Mouse (Mus musculus) MEL (cell line): ENCODE measurements around the gene Uso1. TPM values are rescaled to one million over a fixed set of nuclear protein-coding genes. Genes with fewer than 3 reads are reported as not detected.

Experiments used
- DNase-seq: peaks from one replicate; pipeline ENCODE4 v3.0.0; 2011; ENCODE audit warnings: low read depth, low spot score
- H3K27ac ChIP-seq: 2 replicates; pipeline ENCODE4 v1.5.1; 2012; ENCODE audit warnings: low read depth, mild to moderate bottlenecking, control low read depth, low read length, moderate library complexity; ENCODE audit not compliant: control insufficient read depth
- H3K27me3 ChIP-seq, 2 experiments: fragments of 150-350 bp in 1 of 2; sonication (generic) in 1 of 2; 2 replicates each; pipeline ENCODE4 v1.6.1; 2012; ENCODE audit warnings: low read length in 2 of 2, mild to moderate bottlenecking in 2 of 2, improper control_type of control experiment in 1 of 2, moderate library complexity in 1 of 2; ENCODE audit not compliant: insufficient read depth in 2 of 2, control insufficient read depth in 1 of 2
- H3K36me3 ChIP-seq, 2 experiments: 2 replicates each; pipeline ENCODE4 v1.6.1; 2012 to 2014; ENCODE audit warnings: low read length in 2 of 2, improper control_type of control experiment in 1 of 2, inconsistent platforms in 1 of 2, mild to moderate bottlenecking in 1 of 2; ENCODE audit not compliant: insufficient read depth in 2 of 2, control insufficient read depth in 1 of 2
- H3K4me1 ChIP-seq, 2 experiments: fragments of 150-350 bp in 1 of 2; sonication (generic) in 1 of 2; 2 replicates each; pipeline ENCODE4 v1.6.1; 2012; ENCODE audit warnings: low read length in 2 of 2, improper control_type of control experiment in 1 of 2, mild to moderate bottlenecking in 1 of 2; ENCODE audit not compliant: insufficient read depth in 2 of 2, control insufficient read depth in 1 of 2
- H3K4me3 ChIP-seq, 2 experiments: fragments of 150-350 bp in 1 of 2; sonication (generic) in 1 of 2; 2 replicates each; pipeline ENCODE4 v1.5.1; 2012; ENCODE audit warnings: low read depth in 2 of 2, low read length in 2 of 2, mild to moderate bottlenecking in 2 of 2, moderate library complexity in 2 of 2, control low read depth in 1 of 2, improper control_type of control experiment in 1 of 2; ENCODE audit not compliant: control insufficient read depth in 1 of 2, insufficient read depth in 1 of 2
- H3K79me2 ChIP-seq: 2 replicates; pipeline ENCODE4 v1.6.1; 2012; ENCODE audit warnings: mild to moderate bottlenecking, low read length, moderate library complexity; ENCODE audit not compliant: control insufficient read depth, poor library complexity, insufficient read depth
- H3K9ac ChIP-seq: 2 replicates; pipeline ENCODE4 v1.6.1; 2012; ENCODE audit warnings: low read depth, mild to moderate bottlenecking, control low read depth, low read length, moderate library complexity; ENCODE audit not compliant: control insufficient read depth, poor library complexity, severe bottlenecking
- H3K9me3 ChIP-seq: fragments of 150-350 bp; sonication (generic); replicated peaks from 2 replicates; pipeline ENCODE4 v1.6.1; 2012; ENCODE audit warnings: mild to moderate bottlenecking, low read length, improper control_type of control experiment, moderate library complexity; ENCODE audit not compliant: insufficient read depth
- ELF1 ChIP-seq: IDR thresholded peaks from 2 replicates; pipeline ENCODE4 v1.6.1; 2014; ENCODE audit warnings: low read depth, mild to moderate bottlenecking, inconsistent platforms, low read length, improper control_type of control experiment, moderate library complexity
- HCFC1 ChIP-seq: IDR thresholded peaks from 2 replicates; pipeline ENCODE4 v1.6.1; 2012; ENCODE audit warnings: low read depth, mild to moderate bottlenecking, inconsistent platforms, low read length, improper control_type of control experiment, moderate library complexity
- JUND ChIP-seq: IDR thresholded peaks from 2 replicates; pipeline ENCODE4 v1.6.1; 2011; ENCODE audit warnings: low read depth, mild to moderate bottlenecking, improper control_type of control experiment, low read length
- MAFK ChIP-seq: IDR thresholded peaks from 2 replicates; pipeline ENCODE4 v1.6.1; 2011; ENCODE audit warnings: low read depth, mild to moderate bottlenecking, low read length, improper control_type of control experiment, borderline replicate concordance
- MAZ ChIP-seq: IDR thresholded peaks from 2 replicates; pipeline ENCODE4 v1.6.1; 2012; ENCODE audit warnings: low read depth, mild to moderate bottlenecking, inconsistent platforms, low read length, improper control_type of control experiment
- MYB ChIP-seq: IDR thresholded peaks from 2 replicates; pipeline ENCODE4 v1.6.1; 2011; ENCODE audit warnings: mild to moderate bottlenecking, low read depth, low read length, improper control_type of control experiment
- NELFE ChIP-seq: IDR thresholded peaks from 2 replicates; pipeline ENCODE4 v1.6.1; 2011; ENCODE audit warnings: low read depth, low read length, improper control_type of control experiment
- NRF1 ChIP-seq: IDR thresholded peaks from 2 replicates; pipeline ENCODE4 v1.6.1; 2014; ENCODE audit warnings: low read depth, mild to moderate bottlenecking, inconsistent platforms, low read length, improper control_type of control experiment, moderate library complexity; ENCODE audit not compliant: poor library complexity, insufficient read depth, severe bottlenecking
- RAD21 ChIP-seq: IDR thresholded peaks from 2 replicates; pipeline ENCODE4 v1.6.1; 2011; ENCODE audit warnings: mild to moderate bottlenecking, low read depth, low read length, improper control_type of control experiment
- RCOR1 ChIP-seq: IDR thresholded peaks from 2 replicates; pipeline ENCODE4 v1.6.1; 2012; ENCODE audit warnings: low read depth, mild to moderate bottlenecking, inconsistent platforms, low read length, improper control_type of control experiment
- SIN3A ChIP-seq: IDR thresholded peaks from 2 replicates; pipeline ENCODE4 v1.6.1; 2012; ENCODE audit warnings: low read length, improper control_type of control experiment, inconsistent platforms
- SMC3 ChIP-seq: IDR thresholded peaks from 2 replicates; pipeline ENCODE4 v1.6.1; 2011; ENCODE audit warnings: low read depth, low read length, improper control_type of control experiment
- TAL1 ChIP-seq: IDR thresholded peaks from 2 replicates; pipeline ENCODE4 v1.6.1; 2012; ENCODE audit warnings: mild to moderate bottlenecking, inconsistent platforms, low read length, moderate library complexity, mixed read lengths
- UBTF ChIP-seq: IDR thresholded peaks from 2 replicates; pipeline ENCODE4 v1.6.1; 2012; ENCODE audit warnings: low read depth, mild to moderate bottlenecking, inconsistent platforms, low read length, improper control_type of control experiment, moderate library complexity, borderline replicate concordance; ENCODE audit not compliant: insufficient read depth
- USF1 ChIP-seq: IDR thresholded peaks from 2 replicates; pipeline ENCODE4 v1.6.1; 2014; ENCODE audit warnings: low read depth, mild to moderate bottlenecking, inconsistent platforms, low read length, improper control_type of control experiment, moderate library complexity
- ZMIZ1 ChIP-seq: IDR thresholded peaks from 2 replicates; pipeline ENCODE4 v1.6.1; 2012; ENCODE audit warnings: low read depth, mild to moderate bottlenecking, inconsistent platforms, low read length, improper control_type of control experiment, moderate library complexity
- polyA plus RNA-seq, 2 experiments: library from polyadenylated mRNA; stranded (reverse) in 1 of 2; unstranded in 1 of 2; fragments of >175 nt in 1 of 2; fragments of >200 nt in 1 of 2; gene quantifications; 2 replicates each; pipeline versions ENCODE4 v1.2.1 to v1.2.4; 2012; ENCODE audit warnings: low replicate concordance in 2 of 2, low read depth in 1 of 2; ENCODE audit not compliant: insufficient read length in 2 of 2, insufficient read depth in 1 of 2, missing spikeins in 1 of 2
- total RNA-seq: library from RNA; depleted of rRNA; stranded (reverse); fragments of 300-350 nt; gene quantifications from 2 replicates; pipeline ENCODE4 v1.2.3, GENCODE M21; 2012

Uso1 gene
- total and polyA plus RNA-seq, 3 experiments, result 22.1 to 69.1 (median 62.0) TPM

DNA sequence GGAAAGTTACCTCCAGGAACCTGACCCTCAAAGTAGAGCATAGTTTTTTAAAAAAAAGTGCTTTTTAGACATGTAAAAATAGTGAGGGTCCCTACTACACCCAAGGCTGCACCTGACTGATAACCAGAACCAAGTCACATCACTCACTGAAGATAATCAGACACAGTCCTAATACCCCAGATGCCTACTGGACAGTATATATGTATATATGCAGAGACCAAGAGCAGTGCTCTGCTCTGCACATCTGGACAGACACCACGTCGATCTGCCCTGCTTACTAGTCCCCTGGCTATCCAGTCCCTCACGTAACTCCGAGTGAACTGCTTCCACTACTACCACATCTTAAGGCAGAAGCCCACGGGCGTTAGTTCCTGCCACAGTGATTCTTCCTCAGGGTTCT, 23.5 kb upstream of the Uso1 start:
- Histone ChIP-seq H3K79me2 (no peaks in the 10 kb centered on the region), H3K4me3 (no peak overlapping the region), H3K4me1 (peaks cover 2 to 9% of the 10 kb centered on the region in 2 experiments; a peak in 3 of 4 replicates), H3K27ac (no peak overlapping the region), H3K36me3 (peaks cover 0 to 8% of the 10 kb centered on the region in 2 experiments; a peak in 2 of 4 replicates), H3K27me3 (no peaks in the 10 kb centered on the region), H3K9me3 (no peaks in the 10 kb centered on the region), H3K9ac (no peak overlapping the region)
- DNase-seq, result no peak
- TF ChIP-seq UBTF (no peak), HCFC1 (no peak), MAFK (no peak), JUND (no peak), MYB (no peak), RCOR1 (no peak)

GRCm38 (mm10) chr5:92114939-92115338, 22.8 kb upstream of the Uso1 start:
- no peak overlapping the region for H3K9ac ChIP-seq
- H3K27ac ChIP-seq, result no peak overlapping the region
- DNase-seq, result no peak
- H3K9me3 ChIP-seq, result no peaks in the 10 kb centered on the region
- H3K4me1 ChIP-seq, result peaks cover 2 to 9% of the 10 kb centered on the region in 2 experiments; a peak in 3 of 4 replicates
- no peak overlapping the region for H3K4me3 ChIP-seq
- H3K36me3 ChIP-seq, result peaks cover 0 to 8% of the 10 kb centered on the region in 2 experiments; a peak in 2 of 4 replicates
- H3K79me2 ChIP-seq, result no peaks in the 10 kb centered on the region
- no peak for TF ChIP-seq MAFK
- no peak for TF ChIP-seq RAD21
- TF ChIP-seq NELFE, result no peak
- TF ChIP-seq SIN3A, result no peak
- no peak for TF ChIP-seq SMC3
- TF ChIP-seq MAZ, result no peak
- TF ChIP-seq NRF1, result no peak
- no peak for TF ChIP-seq ZMIZ1
- no peak for TF ChIP-seq ELF1
- no peak for TF ChIP-seq USF1
- TF ChIP-seq TAL1, result no peak
- H3K27me3 ChIP-seq, result no peaks in the 10 kb centered on the region
